Mouse (Mus musculus): Measurements from ENCODE around the gene Rps6ka3.

The Rps6ka3 gene

GRCm38 (mm10) chrX:159210007-159210406 lies at the start of gene Rps6ka3:
Gene Rps6ka3, plus strand, starts transcription at chrX:159210307.
- DNase-seq (ENCODE audit: extremely low spot score, low read depth, low spot score): no peak

- no peak for DNase-seq (ENCODE audit: extremely low spot score, low read depth, low spot score)
These were observed 40.9 kb upstream of the Rps6ka3 start for GRCm38 (mm10) chrX:159169200-159169599.

GRCm38 (mm10) chrX:159171579-159171978 lies 38.5 kb upstream of the Rps6ka3 start:
- no peak for DNase-seq (ENCODE audit: extremely low spot score, low read depth, low spot score)

GRCm38 (mm10) chrX:159191581-159191980 lies 18.5 kb upstream of the Rps6ka3 start:
- no peak for DNase-seq (ENCODE audit: extremely low spot score, low read depth, low spot score)

- no peak for DNase-seq (ENCODE audit: extremely low spot score, low read depth, low spot score)
These were observed 10.6 kb upstream of the Rps6ka3 start for GRCm38 (mm10) chrX:159199495-159199894.

GRCm38 (mm10) chrX:159200101-159200500 lies 10.0 kb upstream of the Rps6ka3 start:
- DNase-seq (ENCODE audit: extremely low spot score, low read depth, low spot score): no peak

GRCm38 (mm10) chrX:159210892-159211583 lies 931 bp downstream of the Rps6ka3 start:
- no peak for DNase-seq (ENCODE audit: extremely low spot score, low read depth, low spot score)

- DNase-seq (ENCODE audit: extremely low spot score, low read depth, low spot score): no peak
These were observed 5.1 kb downstream of the Rps6ka3 start for GRCm38 (mm10) chrX:159215253-159215652.

- DNase-seq (ENCODE audit: extremely low spot score, low read depth, low spot score): no peak
These were observed 12.4 kb downstream of the Rps6ka3 start for GRCm38 (mm10) chrX:159222474-159222873.

- no peak for DNase-seq (ENCODE audit: extremely low spot score, low read depth, low spot score)
These were observed 27.2 kb downstream of the Rps6ka3 start for GRCm38 (mm10) chrX:159237275-159237674.

GRCm38 (mm10) chrX:159254001-159254884 lies 44.1 kb downstream of the Rps6ka3 start:
- no peak for DNase-seq (ENCODE audit: extremely low spot score, low read depth, low spot score)

GRCm38 (mm10) chrX:159255123-159255978 lies 45.2 kb downstream of the Rps6ka3 start:
- DNase-seq (ENCODE audit: extremely low spot score, low read depth, low spot score): no peak

GRCm38 (mm10) chrX:159256040-159256852 lies 46.1 kb downstream of the Rps6ka3 start:
- DNase-seq (ENCODE audit: extremely low spot score, low read depth, low spot score): no peak

- DNase-seq (ENCODE audit: extremely low spot score, low read depth, low spot score): no peak
These were observed 46.9 kb downstream of the Rps6ka3 start for GRCm38 (mm10) chrX:159256921-159257421.

- DNase-seq (ENCODE audit: extremely low spot score, low read depth, low spot score): no peak
These were observed 54.6 kb downstream of the Rps6ka3 start for GRCm38 (mm10) chrX:159264681-159265080.

GRCm38 (mm10) chrX:159269072-159269471 lies 59.0 kb downstream of the Rps6ka3 start:
- no peak for DNase-seq (ENCODE audit: extremely low spot score, low read depth, low spot score)

- no peak for DNase-seq (ENCODE audit: extremely low spot score, low read depth, low spot score)
These were observed 76.7 kb downstream of the Rps6ka3 start for GRCm38 (mm10) chrX:159286765-159287164.

GRCm38 (mm10) chrX:159295879-159296278 lies 85.8 kb downstream of the Rps6ka3 start:
- DNase-seq (ENCODE audit: extremely low spot score, low read depth, low spot score): no peak

GRCm38 (mm10) chrX:159302349-159303311 lies 92.5 kb downstream of the Rps6ka3 start:
- no peak for DNase-seq (ENCODE audit: extremely low spot score, low read depth, low spot score)

Data from hindlimb bud, embryonic 11.5 days (tissue).